Mouse (Mus musculus) olfactory bulb, adult 2 months (tissue): ENCODE data around the gene Naa15.

Experiments used
- CTCF ChIP-seq: fragments of 200-500 bp; IDR thresholded peaks from 2 replicates; pipeline ENCODE4 v1.5.1; 2012; ENCODE audit warnings: low read depth, mild to moderate bottlenecking, low read length, moderate library complexity; ENCODE audit not compliant: insufficient read depth
- POLR2A ChIP-seq: fragments of 200-500 bp; IDR thresholded peaks from 2 replicates; pipeline ENCODE4 v1.6.1; 2012; ENCODE audit warnings: mild to moderate bottlenecking, low read depth, low read length, moderate library complexity; ENCODE audit not compliant: insufficient read depth

GRCm38 (mm10) chr3:51407870-51408560, 6.9 kb upstream of the Naa15 start:
- no peak for TF ChIP-seq CTCF
- TF ChIP-seq POLR2A, result no peak
